Mouse (Mus musculus): ENCODE measurements at regions not wholly inside any gene's neighbourhood (a gene's known extent, or its start where the extent isn't known, plus 50 kb on each side); places are given as distances from the start of the nearest gene placed in this dataset.

DNA sequence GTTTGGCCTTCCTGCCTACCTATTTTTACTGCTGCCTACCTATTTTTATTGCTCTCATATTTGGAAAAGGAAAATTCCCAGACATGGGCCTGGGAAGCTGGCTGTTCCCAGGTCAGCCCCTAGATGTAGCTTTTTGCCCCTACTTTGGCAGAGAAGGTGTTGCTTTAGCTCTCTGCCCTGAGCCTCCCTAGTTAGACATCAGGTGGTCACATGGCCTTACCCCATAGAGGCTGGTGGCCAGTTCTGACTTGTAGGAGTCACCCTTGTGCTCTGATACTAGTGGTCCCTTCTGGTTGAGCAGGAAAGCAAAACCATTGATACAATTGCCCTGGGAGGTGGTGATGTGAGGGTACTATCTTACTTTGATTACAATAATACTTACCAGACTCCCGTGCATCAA, 208.2 kb downstream of the Ttc32 start:
- no peak for ATAC-seq (ENCODE audit: low FRiP score)
- Histone ChIP-seq H3K9ac (ENCODE audit: low read depth, low read length) (no peak overlapping the region), H3K4me2 (replicated peaks; ENCODE audit: low read depth, low read length) (no peak overlapping the region), H3K27me3 (ENCODE audit: control insufficient read depth, insufficient read depth, low read length) (no peaks in the 10 kb centered on the region), H3K4me1 (replicated peaks; ENCODE audit: control insufficient read depth, insufficient read depth, low read length) (no peaks in the 10 kb centered on the region), H3K9me3 (ENCODE audit: control insufficient read depth, low read length) (no peaks in the 10 kb centered on the region), H3K4me3 (ENCODE audit: low read depth, low read length) (no peak overlapping the region), H3K27ac (ENCODE audit: low read depth, low read length) (no peak overlapping the region), H3K36me3 (ENCODE audit: control insufficient read depth, insufficient read depth, low read length) (no peaks in the 10 kb centered on the region)
- WGBS: 91% methylated on average over 1 of the region's 1 CpGs
- no peak for DNase-seq (ENCODE audit: low spot score)

- no peak overlapping the region for H3K9ac ChIP-seq (ENCODE audit: low read depth, low read length)
- no peak for ATAC-seq (ENCODE audit: low FRiP score)
- H3K27me3 ChIP-seq (ENCODE audit: control insufficient read depth, insufficient read depth, low read length): no peaks in the 10 kb centered on the region
- H3K9me3 ChIP-seq (ENCODE audit: control insufficient read depth, low read length): no peaks in the 10 kb centered on the region
- no peak for DNase-seq (ENCODE audit: low spot score)
- no peak overlapping the region for H3K4me3 ChIP-seq (ENCODE audit: low read depth, low read length)
- 85% methylated on average over 5 of the region's 5 CpGs for WGBS
- H3K4me2 ChIP-seq (replicated peaks; ENCODE audit: low read depth, low read length): no peak overlapping the region
- H3K4me1 ChIP-seq (replicated peaks; ENCODE audit: control insufficient read depth, insufficient read depth, low read length): no peaks in the 10 kb centered on the region
- H3K36me3 ChIP-seq (ENCODE audit: control insufficient read depth, insufficient read depth, low read length): no peaks in the 10 kb centered on the region
- no peak overlapping the region for H3K27ac ChIP-seq (ENCODE audit: low read depth, low read length)
Measured at GRCm38 (mm10) chr12:9247506-9247905, 217.7 kb downstream of the Ttc32 start.

DNA sequence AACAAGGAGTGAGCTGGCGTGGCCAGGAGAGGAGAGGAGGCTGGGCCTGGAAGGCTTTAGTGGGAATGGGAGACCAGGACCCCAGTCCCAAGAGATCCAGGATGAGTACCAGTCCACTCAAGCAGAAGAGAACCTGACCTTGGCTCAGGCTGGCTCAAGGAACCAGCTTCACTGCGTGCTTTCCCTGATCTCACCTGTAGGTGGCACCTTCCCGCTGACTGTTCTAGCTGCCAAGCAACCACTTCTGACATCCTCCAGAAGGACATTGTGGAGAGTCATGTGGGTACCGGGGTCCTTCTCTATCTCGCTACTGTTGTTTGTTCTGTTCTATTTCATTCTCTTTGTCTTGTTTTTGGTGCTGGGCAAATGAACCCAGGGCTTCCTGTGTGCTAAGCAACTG, 222.0 kb downstream of the Ttc32 start:
- H3K4me3 ChIP-seq (ENCODE audit: low read depth, low read length): no peak overlapping the region
- no peaks in the 10 kb centered on the region for H3K36me3 ChIP-seq (ENCODE audit: control insufficient read depth, insufficient read depth, low read length)
- ATAC-seq (ENCODE audit: low FRiP score): peak; percentile 53; the same call in 1 of the 2 replicates
- no peak overlapping the region for H3K27ac ChIP-seq (ENCODE audit: low read depth, low read length)
- DNase-seq (ENCODE audit: low spot score): peak; percentile 62
- WGBS: 27% methylated on average over 5 of the region's 5 CpGs
- H3K9me3 ChIP-seq (ENCODE audit: control insufficient read depth, low read length): no peaks in the 10 kb centered on the region
- no peaks in the 10 kb centered on the region for H3K4me1 ChIP-seq (replicated peaks; ENCODE audit: control insufficient read depth, insufficient read depth, low read length)
- H3K9ac ChIP-seq (ENCODE audit: low read depth, low read length): no peak overlapping the region
- H3K27me3 ChIP-seq (ENCODE audit: control insufficient read depth, insufficient read depth, low read length): no peaks in the 10 kb centered on the region
- H3K4me2 ChIP-seq (replicated peaks; ENCODE audit: low read depth, low read length): no peak overlapping the region

DNA sequence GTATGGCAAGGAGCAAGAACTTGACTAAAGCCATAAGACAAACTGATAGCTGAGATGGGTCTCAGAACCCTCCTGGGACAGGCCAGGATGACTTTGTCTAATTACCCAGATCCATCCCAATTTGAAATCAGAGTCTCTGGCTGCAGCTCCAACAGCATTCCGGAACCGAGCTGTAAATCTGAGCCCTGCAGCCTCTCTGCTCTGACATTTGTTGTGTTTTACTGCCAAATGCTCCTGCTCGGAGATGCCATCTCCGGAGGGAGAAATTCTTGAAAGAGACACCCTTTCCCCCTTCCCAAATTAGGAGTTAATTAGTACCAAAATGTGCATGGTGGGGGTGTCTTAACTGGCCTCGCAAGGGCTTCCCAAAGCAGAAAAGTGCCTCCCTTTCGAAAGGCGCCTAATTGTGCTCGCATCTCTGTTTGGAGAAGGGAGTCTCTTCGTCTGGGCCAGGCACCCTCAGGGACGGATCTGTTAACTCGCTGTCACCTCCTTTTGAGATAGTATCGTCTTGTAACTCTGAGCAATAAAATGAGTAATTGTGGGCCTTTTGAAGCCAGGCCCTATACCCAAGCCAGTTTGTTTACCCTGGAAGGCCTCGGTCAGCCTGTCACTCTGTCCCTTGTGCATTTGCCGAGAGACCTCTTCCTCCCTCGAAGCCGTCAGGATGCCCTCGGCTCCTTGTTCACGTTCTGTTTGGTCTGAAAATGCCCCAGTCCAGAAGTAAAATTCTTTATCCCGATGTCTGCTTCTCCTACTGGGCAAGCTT, 223.7 kb downstream of the Ttc32 start:
- Histone ChIP-seq H3K4me2 (replicated peaks; ENCODE audit: low read depth, low read length) (no peak overlapping the region), H3K27me3 (ENCODE audit: control insufficient read depth, insufficient read depth, low read length) (no peaks in the 10 kb centered on the region), H3K4me3 (ENCODE audit: low read depth, low read length) (no peak overlapping the region), H3K36me3 (ENCODE audit: control insufficient read depth, insufficient read depth, low read length) (no peaks in the 10 kb centered on the region), H3K9me3 (ENCODE audit: control insufficient read depth, low read length) (no peaks in the 10 kb centered on the region), H3K27ac (ENCODE audit: low read depth, low read length) (no peak overlapping the region), H3K4me1 (replicated peaks; ENCODE audit: control insufficient read depth, insufficient read depth, low read length) (no peaks in the 10 kb centered on the region), H3K9ac (ENCODE audit: low read depth, low read length) (no peak overlapping the region)
- ATAC-seq (ENCODE audit: low FRiP score): no peak
- 38% methylated on average over 19 of the region's 19 CpGs for WGBS
- no peak for DNase-seq (ENCODE audit: low spot score)

DNA sequence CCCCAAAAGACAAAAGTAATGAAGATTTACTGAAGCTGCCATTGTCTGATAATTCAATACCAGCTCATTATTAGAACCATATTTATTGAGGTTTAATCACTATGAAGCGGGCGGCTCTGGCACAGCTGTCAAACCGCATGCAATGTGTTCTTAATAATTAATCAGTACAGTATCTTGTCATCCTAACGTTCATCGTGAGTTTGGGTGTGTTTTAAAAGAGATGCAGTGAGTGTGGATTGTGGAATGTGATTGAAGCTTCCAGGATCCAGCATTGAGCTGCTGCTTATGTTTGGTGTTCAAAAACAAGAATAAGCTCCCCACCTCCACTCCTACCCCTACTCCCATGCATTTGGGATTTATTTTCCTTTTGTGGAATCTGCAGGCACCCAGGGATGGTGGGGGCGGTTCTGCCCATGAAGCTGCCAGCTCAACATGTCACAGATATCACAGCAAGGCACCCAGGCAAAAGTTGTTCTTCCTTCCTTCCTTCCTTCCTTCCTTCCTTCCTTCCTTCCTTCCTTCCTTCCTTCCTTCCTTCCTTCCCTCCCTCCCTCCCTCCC, 224.6 kb downstream of the Ttc32 start:
- H3K4me1 ChIP-seq (replicated peaks; ENCODE audit: control insufficient read depth, insufficient read depth, low read length): no peaks in the 10 kb centered on the region
- 69% methylated on average over 6 of the region's 6 CpGs for WGBS
- H3K4me3 ChIP-seq (ENCODE audit: low read depth, low read length): no peak overlapping the region
- H3K27me3 ChIP-seq (ENCODE audit: control insufficient read depth, insufficient read depth, low read length): no peaks in the 10 kb centered on the region
- H3K4me2 ChIP-seq (replicated peaks; ENCODE audit: low read depth, low read length): no peak overlapping the region
- no peak overlapping the region for H3K27ac ChIP-seq (ENCODE audit: low read depth, low read length)
- ATAC-seq (ENCODE audit: low FRiP score) (no peak), DNase-seq (ENCODE audit: low spot score) (no peak)
- no peaks in the 10 kb centered on the region for H3K9me3 ChIP-seq (ENCODE audit: control insufficient read depth, low read length)
- H3K36me3 ChIP-seq (ENCODE audit: control insufficient read depth, insufficient read depth, low read length): no peaks in the 10 kb centered on the region
- H3K9ac ChIP-seq (ENCODE audit: low read depth, low read length): no peak overlapping the region

DNA sequence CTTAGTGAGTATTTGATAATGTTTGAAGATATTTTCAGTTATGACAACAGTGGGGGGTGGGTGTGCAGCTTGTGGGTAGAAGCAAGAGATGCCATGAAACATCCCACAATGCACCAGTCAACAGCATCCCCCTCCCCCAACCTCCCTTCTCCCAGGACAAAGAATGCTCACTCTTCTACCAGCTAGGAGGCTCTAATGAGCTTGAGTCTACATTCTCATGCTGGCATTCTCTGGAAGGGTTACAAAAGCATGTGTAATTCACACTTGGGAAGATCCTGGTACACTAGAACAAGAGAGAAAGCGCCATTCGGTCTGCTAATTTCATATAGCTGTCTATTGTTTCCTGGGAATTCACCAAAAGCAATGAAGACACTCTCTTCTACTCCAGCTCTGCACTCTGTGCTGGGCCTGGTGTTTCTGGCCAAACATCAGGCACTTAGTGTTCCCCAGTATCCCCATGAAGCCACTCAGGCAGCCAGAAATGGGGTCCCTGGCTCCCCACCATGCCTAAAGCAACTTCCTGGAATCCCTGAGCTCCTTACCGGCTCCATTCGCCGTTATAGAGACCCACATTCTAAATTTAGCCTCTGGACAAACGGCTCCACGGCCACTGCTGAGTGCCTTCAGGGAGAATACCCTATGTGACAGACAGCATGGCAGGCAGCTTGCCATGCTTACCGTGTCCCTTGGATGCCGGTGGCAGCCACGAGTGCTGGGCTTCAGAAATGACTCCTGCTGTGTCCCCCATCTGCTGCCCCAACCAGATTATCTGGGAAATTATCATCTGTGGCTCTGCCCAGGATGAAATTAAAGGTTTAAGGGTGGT, 226.1 kb downstream of the Ttc32 start:
- Histone ChIP-seq H3K4me2 (replicated peaks; ENCODE audit: low read depth, low read length) (no peak overlapping the region), H3K9me3 (ENCODE audit: control insufficient read depth, low read length) (no peaks in the 10 kb centered on the region), H3K9ac (ENCODE audit: low read depth, low read length) (no peak overlapping the region), H3K36me3 (ENCODE audit: control insufficient read depth, insufficient read depth, low read length) (no peaks in the 10 kb centered on the region), H3K4me1 (replicated peaks; ENCODE audit: control insufficient read depth, insufficient read depth, low read length) (no peaks in the 10 kb centered on the region), H3K4me3 (ENCODE audit: low read depth, low read length) (no peak overlapping the region), H3K27me3 (ENCODE audit: control insufficient read depth, insufficient read depth, low read length) (no peaks in the 10 kb centered on the region), H3K27ac (ENCODE audit: low read depth, low read length) (no peak overlapping the region)
- no peak for DNase-seq (ENCODE audit: low spot score)
- 78% methylated on average over 10 of the region's 10 CpGs for WGBS
- no peak for ATAC-seq (ENCODE audit: low FRiP score)

DNA sequence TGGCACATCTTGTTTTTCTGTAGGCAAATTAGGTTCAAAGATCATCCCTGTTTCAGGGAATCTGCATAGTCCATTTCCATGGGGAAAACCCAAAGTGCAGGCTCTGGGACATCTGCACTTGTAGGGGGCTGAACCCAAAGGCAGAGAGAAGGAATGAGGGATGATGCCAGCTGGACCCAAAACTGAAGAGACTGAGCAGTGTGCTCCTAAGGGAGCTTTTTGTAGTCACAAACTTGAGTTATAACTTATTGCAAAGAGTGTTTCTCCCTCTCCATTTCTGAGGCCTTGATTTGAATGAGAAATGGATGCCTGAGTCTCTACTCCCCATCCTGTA, 226.7 kb downstream of the Ttc32 start:
- Histone ChIP-seq H3K27ac (ENCODE audit: low read depth, low read length) (no peak overlapping the region), H3K4me2 (replicated peaks; ENCODE audit: low read depth, low read length) (no peak overlapping the region), H3K27me3 (ENCODE audit: control insufficient read depth, insufficient read depth, low read length) (no peaks in the 10 kb centered on the region), H3K9me3 (ENCODE audit: control insufficient read depth, low read length) (no peaks in the 10 kb centered on the region), H3K4me1 (replicated peaks; ENCODE audit: control insufficient read depth, insufficient read depth, low read length) (no peaks in the 10 kb centered on the region), H3K9ac (ENCODE audit: low read depth, low read length) (no peak overlapping the region), H3K4me3 (ENCODE audit: low read depth, low read length) (no peak overlapping the region), H3K36me3 (ENCODE audit: control insufficient read depth, insufficient read depth, low read length) (no peaks in the 10 kb centered on the region)
- ATAC-seq (ENCODE audit: low FRiP score) (no peak), DNase-seq (ENCODE audit: low spot score) (no peak)

- 88% methylated on average over 1 of the region's 1 CpGs for WGBS
Measured at GRCm38 (mm10) chr12:9258221-9258620, 228.4 kb downstream of the Ttc32 start.

DNA sequence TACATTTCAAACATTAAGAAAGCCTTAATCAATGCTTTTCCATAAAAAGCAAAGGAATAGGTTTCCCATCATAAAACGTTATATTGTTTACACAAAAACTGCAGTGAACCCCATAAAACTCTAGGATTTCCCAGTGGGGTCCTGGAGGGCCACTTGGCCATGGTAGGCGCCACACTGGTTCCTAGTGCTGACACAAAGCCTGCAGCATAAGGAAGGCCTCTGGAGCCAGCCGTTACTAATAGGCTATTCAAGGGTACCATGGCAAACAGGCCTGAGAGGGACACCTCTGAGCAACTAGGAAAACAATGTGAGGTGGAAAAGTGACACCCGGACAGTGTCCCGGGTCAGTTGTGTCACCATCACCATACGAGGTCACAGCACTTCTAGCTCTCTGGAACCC, 231.9 kb downstream of the Ttc32 start:
- Histone ChIP-seq H3K27ac (ENCODE audit: low read depth, low read length) (no peak overlapping the region), H3K27me3 (ENCODE audit: control insufficient read depth, insufficient read depth, low read length) (no peaks in the 10 kb centered on the region), H3K9ac (ENCODE audit: low read depth, low read length) (no peak overlapping the region), H3K4me1 (replicated peaks; ENCODE audit: control insufficient read depth, insufficient read depth, low read length) (no peaks in the 10 kb centered on the region), H3K36me3 (ENCODE audit: control insufficient read depth, insufficient read depth, low read length) (no peaks in the 10 kb centered on the region), H3K4me2 (replicated peaks; ENCODE audit: low read depth, low read length) (no peak overlapping the region), H3K4me3 (ENCODE audit: low read depth, low read length) (no peak overlapping the region), H3K9me3 (ENCODE audit: control insufficient read depth, low read length) (no peaks in the 10 kb centered on the region)
- DNase-seq (ENCODE audit: low spot score) (no peak), ATAC-seq (ENCODE audit: low FRiP score) (no peak; the same call in 1 of the 2 replicates)
- WGBS: 49% methylated on average over 6 of the region's 6 CpGs

More at GRCm38 (mm10) chr12:9258221-9258620, 228.4 kb downstream of the Ttc32 start:
- Histone ChIP-seq H3K36me3 (ENCODE audit: control insufficient read depth, insufficient read depth, low read length) (no peaks in the 10 kb centered on the region), H3K4me3 (ENCODE audit: low read depth, low read length) (no peak overlapping the region), H3K4me2 (replicated peaks; ENCODE audit: low read depth, low read length) (no peak overlapping the region), H3K27ac (ENCODE audit: low read depth, low read length) (no peak overlapping the region), H3K9me3 (ENCODE audit: control insufficient read depth, low read length) (no peaks in the 10 kb centered on the region), H3K9ac (ENCODE audit: low read depth, low read length) (no peak overlapping the region), H3K27me3 (ENCODE audit: control insufficient read depth, insufficient read depth, low read length) (no peaks in the 10 kb centered on the region), H3K4me1 (replicated peaks; ENCODE audit: control insufficient read depth, insufficient read depth, low read length) (no peaks in the 10 kb centered on the region)
- ATAC-seq (ENCODE audit: low FRiP score): no peak
- no peak for DNase-seq (ENCODE audit: low spot score)
